Mouse (Mus musculus): ENCODE results near the gene Olfr969.
"Not testable (repeated sequence)": the region's sequence is repeated elsewhere in the genome, so short reads cannot be mapped to it uniquely, and the experiment has no call there.

Gene Olfr969

GRCm38 (mm10) chr9:39790558-39790957 lies at the start of gene Olfr969:
Gene Olfr969 (plus strand): TSS chr9:39790945.
- no peak for DNase-seq (ENCODE audit: low read depth)

- DNase-seq (ENCODE audit: low read depth): no peak
Measured at GRCm38 (mm10) chr9:39745949-39746348, 44.8 kb upstream of the Olfr969 start, which contains the start of gene Olfr967. Gene Olfr967 (plus strand): TSS chr9:39746249.

GRCm38 (mm10) chr9:39746428-39746827 lies 44.3 kb upstream of the Olfr969 start:
- DNase-seq (ENCODE audit: low read depth): no peak

- no peak for DNase-seq (ENCODE audit: low read depth)
Measured at GRCm38 (mm10) chr9:39783153-39783552, 7.6 kb upstream of the Olfr969 start, which contains the start of gene Olfr968. Gene Olfr968 (minus strand): TSS chr9:39783253.

GRCm38 (mm10) chr9:39808560-39808959 lies 17.8 kb downstream of the Olfr969 start, which contains the start of gene Olfr970:
Gene Olfr970 (plus strand): TSS chr9:39808860.
- no peak for DNase-seq (ENCODE audit: low read depth)

GRCm38 (mm10) chr9:39836576-39836975 lies 45.8 kb downstream of the Olfr969 start, which contains the start of gene Olfr971:
Gene Olfr971 (plus strand): TSS chr9:39836876.
- not testable (repeated sequence) for DNase-seq (ENCODE audit: low read depth)

All from fibroblast of lung, adult 2 months (primary cell).